In genomic region chr9:37220755-37221154, GRCm38 (mm10) we compare ENCODE assay signal across 20 mouse cellular contexts.
"Had no signal": no experiment of that assay in that cellular context is flagged by ENCODE, and none has a peak within 500 bp of the region (broad histone marks: within the 10 kb centered on the region; RNA-seq: fewer than 3 reads in every experiment).

No protein-coding gene starts in this region.

- H3K4me3 ChIP-seq: left cerebral cortex, adult 2 months; liver, embryonic 13.5 days; myocyte; neural tube, embryonic 13.5 days had no signal

- DNase-seq: kidney, adult 18-20 months; kidney, adult 9 months; kidney, postnatal 14 days; kidney, postnatal 4 days; layer of hippocampus, adult 9-11 months; liver, embryonic 13.5 days; lung, adult 2 months; lung, postnatal 14 days; lung, postnatal 4 days; right cerebral cortex, adult 18-20 months; right cerebral cortex, postnatal 14 days; right cerebral cortex, postnatal 4 days; thymus, adult 2 months; thymus, postnatal 14 days; thymus, postnatal 4 days had no signal

- H3K36me3 ChIP-seq: liver, embryonic 13.5 days had no signal

- H3K27ac ChIP-seq: left cerebral cortex, adult 2 months; liver, embryonic 13.5 days; neural tube, embryonic 13.5 days; stomach, postnatal 0 days had no signal

- H3K27me3 ChIP-seq: liver, embryonic 13.5 days; neural tube, embryonic 13.5 days had no signal

- ATAC-seq: intestine, embryonic 16.5 days had no signal

- H3K9me3 ChIP-seq: liver, embryonic 13.5 days; neural tube, embryonic 13.5 days had no signal

- H3K4me1 ChIP-seq: liver, embryonic 13.5 days had no signal

- H3K4me2 ChIP-seq: liver, embryonic 13.5 days; neural tube, embryonic 13.5 days had no signal

- H3K9ac ChIP-seq: liver, embryonic 13.5 days; neural tube, embryonic 13.5 days had no signal
